Comparison of ENCODE assay signal across 17 mouse cellular contexts in the genomic region with DNA sequence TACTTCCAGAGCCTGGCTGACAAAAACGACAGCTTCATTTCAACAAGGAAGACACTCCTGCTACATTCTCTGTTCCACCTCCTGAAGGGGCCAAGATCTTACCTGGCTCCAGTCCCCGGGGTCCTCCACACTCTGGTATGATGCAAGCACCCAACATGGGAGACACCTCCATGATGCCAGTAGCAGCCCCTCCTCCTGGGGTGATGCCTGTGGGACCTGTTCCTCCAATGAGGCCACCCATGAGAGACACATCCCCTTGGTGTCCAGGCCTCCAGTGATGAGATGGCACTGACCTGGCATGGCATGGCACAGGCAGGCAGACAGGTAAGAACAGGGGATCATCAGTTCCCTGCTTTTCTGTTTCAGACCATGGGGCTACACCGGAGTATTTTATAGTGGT. TPM values are rescaled to one million over a fixed set of nuclear protein-coding genes. Genes with fewer than 3 reads are reported as not detected.
DNase-seq lines count a peak whose midpoint lies in the region; ATAC-seq lines count a peak whose summit lies in the region.
"Had no signal": no experiment of that assay in that cellular context is flagged by ENCODE, and none has a peak within 500 bp of the region (broad histone marks: within the 10 kb centered on the region; RNA-seq: fewer than 3 reads in every experiment).

No protein-coding gene starts in this region.

- WGBS in neural tube, embryonic 15.5 days = 94% methylated on average over 3 of the region's 3 CpGs

- no peak overlapping the region for H3K4me3 ChIP-seq in neural tube, embryonic 15.5 days (replicated peaks)
- H3K4me3 ChIP-seq: embryonic facial prominence, embryonic 12.5 days; forebrain, embryonic 13.5 days; heart, embryonic 12.5 days; hindbrain, embryonic 15.5 days had no signal

- H3K4me2 ChIP-seq in neural tube, embryonic 15.5 days = peak overlapping the region; percentile 3; the same call in 1 of the 2 replicates
- H3K4me2 ChIP-seq: embryonic facial prominence, embryonic 12.5 days; forebrain, embryonic 13.5 days; heart, embryonic 12.5 days; hindbrain, embryonic 15.5 days had no signal

- no peak overlapping the region for H3K9ac ChIP-seq in neural tube, embryonic 15.5 days (replicated peaks)
- H3K9ac ChIP-seq: embryonic facial prominence, embryonic 12.5 days; forebrain, embryonic 13.5 days; forebrain, postnatal 0 days; heart, embryonic 12.5 days; hindbrain, embryonic 15.5 days had no signal

- no peaks in the 10 kb centered on the region for H3K27me3 ChIP-seq in neural tube, embryonic 15.5 days (replicated peaks)
- H3K27me3 ChIP-seq: CH12.LX; embryonic facial prominence, embryonic 12.5 days; forebrain, embryonic 13.5 days; heart, embryonic 12.5 days; hindbrain, embryonic 15.5 days had no signal

- no peak overlapping the region for H3K27ac ChIP-seq in neural tube, embryonic 15.5 days (replicated peaks)
- H3K27ac ChIP-seq: embryonic facial prominence, embryonic 12.5 days; forebrain, embryonic 13.5 days; hindbrain, embryonic 15.5 days had no signal

- DNase-seq in cerebellum, adult 9-11 months = peak; percentile 57
- no peak for DNase-seq in cerebellum, postnatal 36 days
- peak; percentile 89 for DNase-seq in heart, adult 11 months
- no peak for DNase-seq in heart, postnatal 4 days
- DNase-seq in neural tube, embryonic 10.5 days (ENCODE audit: extremely low spot score, low spot score) = no peak
- no peak for DNase-seq in lung, postnatal 4 days
- DNase-seq: adrenal gland, adult 2 months; adrenal gland, postnatal 25 days; forebrain, postnatal 0 days; gastrocnemius, postnatal 14 days had no signal

- ATAC-seq in neural tube, embryonic 15.5 days (ENCODE audit: low FRiP score) = no peak
- ATAC-seq: forebrain, embryonic 13.5 days; forebrain, postnatal 0 days; intestine, embryonic 16.5 days had no signal

- H3K36me3 ChIP-seq in neural tube, embryonic 15.5 days = peaks cover 29% of the 10 kb centered on the region

- peaks cover 61% of the 10 kb centered on the region for H3K4me1 ChIP-seq in neural tube, embryonic 15.5 days

- no peaks in the 10 kb centered on the region for H3K9me3 ChIP-seq in neural tube, embryonic 15.5 days (replicated peaks)

RNA-seq across cellular contexts. Expression of gene Gm28048, which starts 3.7 kb away (rescaled TPM):
- total RNA-seq in heart, postnatal 4 days (2021) = 1 to 10 TPM; 7.6 to 8.1 TPM
- polyA plus RNA-seq in neural tube, embryonic 15.5 days (2015; fragmentation: Nextera tagmentation; extraction: Ambion mirVana) = 4.3 and 8.4 TPM in 2 replicates
- polyA plus RNA-seq: adrenal gland, adult 2 months had no signal

RNA-seq across cellular contexts. Expression of gene Commd1, which starts 4.0 kb away (rescaled TPM):
- 100 to 1,000 TPM; 161 to 186 TPM for total RNA-seq in heart, postnatal 4 days (2021)
- 243 and 255 TPM in 2 replicates for polyA plus RNA-seq in neural tube, embryonic 15.5 days (2015; fragmentation: Nextera tagmentation; extraction: Ambion mirVana)

RNA-seq across cellular contexts. Expression of gene Zrsr1, which starts 6.4 kb away (rescaled TPM):
- 1 to 10 TPM; 8.2 to 8.7 TPM for total RNA-seq in heart, postnatal 4 days (2021)
- 9.5 and 9.7 TPM in 2 replicates for polyA plus RNA-seq in neural tube, embryonic 15.5 days (2015; fragmentation: Nextera tagmentation; extraction: Ambion mirVana)

RNA-seq across cellular contexts. Expression of gene Cct4, which starts 12.1 kb away (rescaled TPM):
- 100 to 1,000 TPM; 150 to 156 TPM for total RNA-seq in heart, postnatal 4 days (2021)
- 261 and 275 TPM in 2 replicates for polyA plus RNA-seq in neural tube, embryonic 15.5 days (2015; fragmentation: Nextera tagmentation; extraction: Ambion mirVana)

RNA-seq across cellular contexts. Expression of gene Fam161a, which starts 29.1 kb away (rescaled TPM):
- total RNA-seq in heart, postnatal 4 days (2021) = 1 to 10 TPM; 1.7 to 2.0 TPM
- 3.2 and 5.3 TPM in 2 replicates for polyA plus RNA-seq in neural tube, embryonic 15.5 days (2015; fragmentation: Nextera tagmentation; extraction: Ambion mirVana)

Comparison
In these comparisons a context has a peak if more than half of its experiments do, and no peak if none do; other contexts are left out.
1. DNase-seq: peak in cerebellum, adult 9-11 months (single experiment) and heart, adult 11 months (single experiment); none in cerebellum, postnatal 36 days (0 of 2), heart, postnatal 4 days (single experiment), neural tube, embryonic 10.5 days (single experiment) and lung, postnatal 4 days (0 of 2).